Mouse (Mus musculus) ovary, postnatal 10 days (tissue): ENCODE measurements around the gene Plxna4.

ENCODE experiments used
- DNase-seq: peaks from one replicate; pipeline ENCODE4 v3.0.0; 2022; ENCODE audit warnings: low spot score

Gene Plxna4

DNA sequence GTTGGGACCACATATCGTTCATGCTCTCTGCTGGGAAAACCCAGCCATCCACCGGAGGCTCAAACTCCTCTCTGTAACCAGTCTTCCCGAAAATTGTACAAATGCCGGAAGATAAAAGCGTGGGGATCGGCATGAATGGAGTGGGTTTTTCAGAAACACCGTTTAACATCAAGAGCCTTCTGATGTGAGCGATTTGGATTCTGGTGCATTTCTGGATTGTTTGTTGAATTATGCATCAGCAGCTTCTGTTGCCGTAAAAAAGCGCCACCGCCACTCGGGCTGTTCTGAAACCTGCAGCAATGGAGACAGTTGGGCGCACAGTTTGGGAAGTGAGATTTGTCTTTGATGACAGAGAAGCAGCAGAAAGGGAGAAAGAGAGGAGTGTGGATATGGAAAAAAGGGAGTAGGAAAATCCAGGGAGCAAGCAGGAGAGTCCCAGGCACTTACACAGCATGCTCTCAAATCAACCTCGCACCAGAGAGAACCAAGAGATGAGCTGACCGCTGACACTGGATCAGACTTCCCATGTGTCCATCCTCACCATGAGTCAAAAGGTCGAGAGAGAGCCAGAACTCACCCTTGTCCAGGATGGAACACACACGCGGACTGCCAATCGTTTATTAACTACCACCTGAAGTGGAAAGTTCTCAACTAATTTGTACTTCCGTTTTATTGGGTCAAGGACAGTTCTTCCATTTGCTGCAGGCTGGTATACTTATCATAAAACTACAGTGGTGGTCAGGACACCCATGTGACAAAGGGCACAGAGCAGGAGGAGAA lies 181.5 kb downstream of the Plxna4 start:
- no peak for DNase-seq

DNA sequence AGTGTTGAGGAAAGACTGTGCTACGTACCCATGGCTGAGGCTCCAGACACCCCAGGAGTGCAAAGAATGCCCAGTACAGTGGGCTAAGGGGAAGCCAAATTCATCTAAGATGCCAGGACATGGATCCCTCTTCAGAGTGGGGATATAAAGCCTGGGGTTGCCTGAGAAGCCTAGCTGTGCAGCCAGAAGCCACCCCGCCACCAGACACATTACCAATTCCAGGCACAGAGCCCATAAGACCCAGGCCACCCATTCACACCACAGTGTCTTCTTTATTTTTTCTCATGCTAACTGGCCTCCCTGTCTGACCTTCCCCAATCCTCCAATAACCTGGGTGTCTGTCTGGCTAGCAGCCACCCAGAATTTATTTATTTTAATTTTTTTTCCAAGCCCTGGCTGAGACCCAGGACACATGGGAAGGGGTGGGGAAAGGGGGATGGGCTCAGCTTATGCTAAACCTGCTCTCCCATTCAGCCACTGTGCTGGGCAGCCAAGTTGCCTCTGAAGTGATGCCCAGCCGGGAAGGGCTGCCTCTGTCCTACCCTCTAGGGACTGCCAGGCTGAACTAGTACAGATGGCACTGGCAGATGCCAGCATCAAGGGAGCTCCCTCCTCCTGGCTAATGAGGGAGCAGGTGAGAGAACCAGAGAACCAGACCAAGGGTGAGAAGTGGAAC lies 185.3 kb downstream of the Plxna4 start:
- no peak for DNase-seq

DNA sequence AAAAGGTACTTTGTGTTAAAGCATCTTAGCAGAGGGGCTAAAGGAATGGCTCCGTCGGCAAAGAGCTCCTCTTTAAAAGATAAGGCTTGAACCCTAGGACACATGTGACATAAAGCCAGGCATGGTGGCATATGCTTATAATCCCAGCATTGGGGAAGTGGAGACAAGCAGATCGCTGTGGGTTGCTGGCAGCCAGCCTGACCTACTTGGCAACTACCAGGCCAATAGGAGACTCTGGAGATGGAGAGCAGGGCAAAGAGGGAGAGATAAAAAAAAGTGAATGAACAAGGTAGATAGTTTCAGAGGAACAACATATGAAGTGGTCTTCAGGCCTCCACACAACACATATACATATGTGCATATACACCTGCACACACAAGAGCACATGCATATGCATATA lies 189.7 kb downstream of the Plxna4 start:
- no peak for DNase-seq

DNA sequence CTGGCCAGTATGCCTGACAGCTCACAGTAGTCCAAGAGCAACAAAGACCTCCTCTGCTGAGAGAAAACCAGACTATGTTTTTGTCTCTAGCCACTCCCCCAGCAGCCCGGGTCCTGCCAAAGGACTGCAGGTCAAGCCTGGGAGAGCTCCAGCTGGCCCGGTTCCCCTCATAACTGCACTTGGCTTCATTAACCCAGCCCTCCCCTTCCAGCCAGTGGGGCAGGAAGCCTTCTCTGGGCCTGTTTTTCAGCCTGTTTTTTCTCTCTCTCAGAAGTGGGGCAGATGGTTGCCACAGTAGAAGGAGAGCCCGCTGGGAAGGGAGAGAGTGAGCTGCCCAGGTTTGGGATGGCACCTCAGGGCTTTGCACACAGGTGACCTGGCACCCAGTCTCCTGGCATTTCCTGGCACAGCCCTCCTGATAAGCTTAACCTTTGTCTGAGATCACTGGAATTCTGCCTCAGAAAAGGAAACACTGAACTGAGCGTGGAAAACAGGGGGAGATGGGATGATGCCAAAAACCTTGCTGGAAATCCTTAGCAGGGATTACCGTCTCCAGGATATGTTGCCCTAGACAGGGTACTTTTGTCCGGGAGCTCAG lies 190.8 kb downstream of the Plxna4 start:
- DNase-seq, result peak; percentile 82

DNA sequence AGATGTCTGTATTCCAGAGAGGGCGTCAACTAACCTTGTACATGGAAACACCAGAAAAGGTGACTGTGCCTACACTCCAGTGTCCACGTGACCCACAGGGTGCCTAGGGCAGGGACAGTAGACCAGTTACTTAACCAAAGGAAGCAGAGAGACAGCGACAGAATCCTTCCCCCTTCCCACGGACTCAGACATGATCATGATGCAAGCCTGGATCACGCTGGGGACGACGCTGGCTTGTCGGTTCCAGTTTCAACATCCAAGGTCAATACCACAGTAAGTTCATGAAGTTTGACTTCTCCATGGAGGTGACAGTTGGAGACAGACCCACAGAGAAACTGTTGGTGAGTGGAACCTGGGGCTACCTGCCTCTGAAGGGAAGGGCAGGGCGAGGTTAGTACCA lies 192.6 kb downstream of the Plxna4 start:
- no peak for DNase-seq

DNA sequence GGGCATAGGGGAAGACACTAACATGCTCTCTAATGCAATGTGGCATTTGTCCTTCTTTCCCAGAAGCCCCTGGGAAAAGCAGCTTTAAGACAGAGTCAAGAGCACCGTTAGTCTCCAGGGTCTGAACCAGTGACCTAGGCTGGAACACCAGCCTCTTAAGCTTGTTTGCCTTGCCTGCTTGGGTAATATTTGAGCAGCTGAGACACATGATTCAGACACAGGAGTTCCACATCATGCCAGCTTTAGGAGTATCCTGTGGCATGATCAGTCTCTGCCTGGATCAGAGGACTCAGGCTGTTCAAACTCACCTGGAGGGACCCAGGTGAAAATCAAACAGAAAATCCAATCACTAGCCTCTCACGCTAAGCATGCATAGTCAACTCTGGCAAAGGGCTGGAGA lies 195.7 kb downstream of the Plxna4 start:
- DNase-seq, result no peak

DNA sequence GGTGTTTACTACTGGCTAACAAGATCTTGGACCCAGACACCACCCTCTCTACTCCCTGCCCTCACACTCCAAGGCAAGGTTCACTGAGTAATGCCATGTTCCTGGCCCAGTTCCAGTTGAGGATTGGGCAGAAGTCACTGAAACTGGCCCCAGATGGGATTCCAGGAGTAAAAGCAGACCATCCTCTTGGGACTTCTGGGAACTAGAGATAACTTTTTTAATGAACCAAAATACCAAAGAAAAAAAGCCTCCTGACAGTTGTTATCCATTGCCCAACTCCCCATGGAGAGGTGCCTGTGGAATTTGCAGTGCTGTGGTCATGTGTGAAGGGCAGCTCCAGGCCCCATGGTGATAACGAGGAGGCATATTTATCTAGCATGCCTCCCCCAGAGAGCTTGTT lies 199.7 kb downstream of the Plxna4 start:
- no peak for DNase-seq

DNA sequence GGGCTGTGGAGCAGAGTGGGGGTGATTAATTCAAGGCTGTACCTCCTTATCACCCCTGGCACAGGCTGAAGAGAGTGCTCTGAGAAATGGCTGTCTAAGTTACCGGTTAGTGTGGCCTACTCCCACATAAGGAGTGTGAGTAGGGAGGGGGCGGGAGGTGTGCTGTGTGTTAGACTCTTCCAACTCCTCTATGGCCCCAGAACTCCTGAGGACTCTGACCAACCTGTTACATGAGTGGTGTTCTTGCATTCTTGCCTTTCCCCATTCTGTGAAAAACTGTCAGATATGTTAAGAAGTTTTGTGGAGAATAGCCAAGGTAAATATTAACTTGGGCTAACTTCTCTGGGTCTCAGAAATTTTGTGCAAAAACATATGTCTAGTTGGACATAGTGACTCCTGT lies 201.1 kb downstream of the Plxna4 start:
- DNase-seq, result no peak

DNA sequence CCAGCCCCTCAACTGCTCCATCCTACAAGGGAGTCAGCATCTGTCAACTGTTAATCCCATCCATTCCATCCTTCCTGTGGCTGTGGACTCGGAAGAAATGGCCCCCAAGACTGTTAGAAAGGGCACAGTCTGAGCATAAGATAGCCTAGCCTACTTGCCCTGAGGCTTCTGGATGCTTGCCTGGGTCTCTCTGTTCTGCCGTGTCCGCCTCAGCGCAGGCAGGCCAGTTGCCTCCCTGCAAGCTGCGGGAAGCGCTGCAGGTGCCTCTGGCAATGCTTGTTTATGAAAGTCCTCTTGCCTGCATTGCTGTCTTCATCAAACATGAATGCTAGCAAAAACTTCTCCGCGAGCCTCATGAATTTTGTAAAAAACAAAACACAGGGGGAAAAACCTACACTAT lies 203.1 kb downstream of the Plxna4 start:
- no peak for DNase-seq

DNA sequence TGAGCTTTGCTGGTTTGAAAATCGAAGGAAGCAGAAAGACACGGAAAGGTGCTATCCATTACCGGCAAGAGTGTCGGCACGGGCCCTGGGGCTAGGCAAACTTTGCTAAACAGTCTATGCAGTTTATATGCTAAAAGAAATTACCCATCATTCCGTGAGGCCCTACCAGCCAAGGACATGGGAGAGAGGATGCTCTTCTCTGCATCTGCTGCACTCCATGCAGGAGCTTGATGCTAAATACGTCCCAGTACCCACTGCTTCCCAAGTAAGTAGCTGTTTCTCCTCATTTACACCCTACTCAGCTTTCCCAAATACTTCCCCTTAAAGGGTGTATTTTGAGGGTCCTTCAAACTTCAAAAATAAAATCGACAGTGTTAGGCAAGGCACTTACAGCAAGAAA lies 203.6 kb downstream of the Plxna4 start:
- no peak for DNase-seq

DNA sequence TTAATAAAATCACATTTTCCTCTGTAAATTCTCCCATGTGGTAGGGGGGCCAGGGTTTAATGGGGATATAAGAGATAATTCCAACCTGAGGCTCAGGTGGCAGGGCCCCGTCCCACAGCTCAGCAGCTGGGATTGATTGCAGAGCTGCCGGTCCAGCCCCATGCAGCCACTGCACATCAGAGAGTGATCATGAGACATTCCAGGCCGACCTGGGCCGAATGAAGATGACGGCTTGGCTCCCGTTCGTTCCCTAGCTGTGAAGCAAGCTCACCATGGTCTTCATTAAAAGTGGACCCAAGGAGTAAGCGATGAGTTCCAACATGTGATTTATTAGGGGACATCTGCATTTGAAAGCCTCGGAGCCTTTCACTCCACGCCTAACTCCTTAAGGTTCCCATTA lies 206.5 kb downstream of the Plxna4 start:
- no peak for DNase-seq

DNA sequence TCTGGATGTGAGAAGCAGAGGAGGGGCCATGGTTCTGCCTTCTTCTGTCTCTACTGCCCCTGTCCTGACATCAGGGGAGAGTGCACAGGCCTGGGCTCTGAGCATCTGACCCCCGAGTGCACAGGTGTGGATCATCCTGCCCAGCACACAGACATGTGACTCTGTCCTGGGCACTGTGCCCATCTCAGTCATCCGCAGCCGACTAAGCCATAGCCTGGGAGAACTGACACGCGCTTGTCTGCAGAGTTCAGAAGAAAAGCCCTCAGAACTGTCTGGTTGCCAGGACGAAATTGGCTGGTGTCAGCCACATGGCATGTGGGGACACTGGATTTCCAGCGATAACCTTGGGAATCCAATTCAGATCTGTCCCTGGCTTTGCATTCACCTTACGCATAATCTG lies 210.8 kb downstream of the Plxna4 start:
- no peak for DNase-seq

DNA sequence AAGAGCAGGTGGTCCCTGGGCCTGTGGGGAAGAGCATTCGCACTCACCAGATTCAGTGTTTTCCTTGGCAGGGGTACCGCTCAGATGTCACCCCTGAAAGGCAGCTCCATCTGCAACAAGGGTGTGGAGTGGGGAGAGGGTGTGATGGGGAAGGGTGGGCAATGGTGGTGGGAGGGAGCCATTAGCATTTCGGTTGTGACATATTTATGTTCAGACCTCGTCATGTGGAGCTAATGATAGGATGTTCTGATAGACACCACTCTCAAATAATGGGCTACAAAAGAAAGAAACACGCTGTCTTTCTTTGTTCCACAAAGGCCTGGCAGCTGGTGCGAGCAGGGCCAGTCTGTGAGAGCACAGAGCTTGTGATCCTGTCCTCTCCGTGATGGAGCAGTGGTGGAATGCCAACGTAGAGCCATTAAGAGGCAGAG lies 214.0 kb downstream of the Plxna4 start:
- no peak for DNase-seq

DNA sequence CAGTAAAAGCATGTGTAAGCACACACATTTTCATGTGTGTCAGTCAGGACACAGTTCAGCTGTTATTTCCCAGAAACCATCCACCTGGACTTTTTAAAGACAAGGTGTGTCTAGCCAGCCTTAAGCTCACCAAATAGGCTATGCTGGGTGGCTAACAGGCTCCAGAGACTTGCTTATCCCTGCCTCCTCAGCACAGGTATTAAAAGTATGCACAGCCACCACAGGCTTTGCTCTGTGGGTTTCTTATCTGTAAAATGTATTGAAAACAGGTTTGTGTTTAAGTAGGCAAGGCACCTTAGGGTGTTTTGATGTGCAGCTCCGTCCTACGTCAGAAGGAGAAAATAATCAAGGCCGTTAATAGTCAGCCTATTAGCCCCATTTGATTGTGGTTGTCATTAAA lies 218.9 kb downstream of the Plxna4 start:
- no peak for DNase-seq

DNA sequence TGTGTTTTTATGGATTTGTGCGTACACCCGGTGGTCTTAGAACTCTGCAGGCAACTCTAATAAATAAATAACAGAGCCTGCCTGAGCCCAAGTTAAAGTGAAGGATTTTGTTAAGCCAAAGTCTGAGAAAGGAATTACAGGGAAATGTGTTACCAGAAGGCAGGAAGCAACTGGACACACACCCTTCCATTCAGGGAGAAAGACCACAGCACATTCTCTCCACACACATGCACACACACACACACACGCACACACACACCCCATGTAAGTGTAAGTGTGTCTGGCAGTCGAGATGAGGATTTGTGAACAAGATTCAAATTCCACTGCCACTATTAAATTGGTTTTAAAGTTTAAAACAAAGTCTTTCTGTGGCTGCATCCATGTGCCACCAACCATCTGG lies 219.6 kb downstream of the Plxna4 start:
- no peak for DNase-seq

DNA sequence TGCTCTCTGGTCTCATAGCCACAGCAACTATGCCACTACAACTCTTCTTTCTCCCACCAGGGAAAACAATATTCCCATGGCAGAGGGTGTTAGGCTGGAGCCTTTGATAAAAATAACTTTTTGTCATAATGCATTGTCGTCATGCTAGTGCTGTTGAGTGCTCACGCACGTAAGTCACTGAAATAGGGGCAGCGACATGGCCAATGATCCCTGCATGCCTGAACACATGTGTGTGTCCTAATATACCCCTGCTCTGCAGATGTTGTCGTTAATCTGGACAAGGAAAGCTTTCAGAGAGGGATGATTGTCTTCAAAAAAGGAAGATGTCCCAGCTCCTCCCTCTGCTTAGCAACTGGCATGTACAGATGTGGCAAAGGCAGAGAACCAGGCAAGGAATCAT lies 223.1 kb downstream of the Plxna4 start:
- no peak for DNase-seq

DNA sequence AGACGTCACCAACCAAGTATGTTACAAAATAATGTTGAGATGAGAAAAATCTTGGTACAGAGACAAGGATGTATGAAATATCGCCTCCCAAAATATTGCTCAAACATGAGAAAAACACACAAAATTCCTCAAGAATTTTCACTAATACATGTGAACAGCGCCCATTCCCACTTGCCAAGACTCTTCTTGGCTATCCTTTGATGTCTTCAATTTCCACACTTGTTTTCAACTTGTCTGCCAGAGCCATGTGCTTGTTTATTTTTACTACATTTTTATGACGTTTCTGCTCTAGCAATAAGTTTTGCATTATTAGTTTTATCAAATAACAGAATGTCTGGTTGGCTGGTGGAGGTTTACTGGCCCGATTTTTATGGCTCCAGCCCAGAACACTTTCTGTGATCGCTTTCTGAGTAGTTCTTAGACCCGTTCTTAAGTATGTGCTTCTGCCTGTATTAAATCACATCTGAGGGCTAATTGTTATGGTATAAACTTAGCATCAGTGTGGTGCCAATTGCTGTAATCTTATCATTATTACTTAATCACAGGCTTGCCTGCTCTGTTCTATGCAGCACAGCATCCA lies 224.4 kb downstream of the Plxna4 start:
- DNase-seq, result no peak

DNA sequence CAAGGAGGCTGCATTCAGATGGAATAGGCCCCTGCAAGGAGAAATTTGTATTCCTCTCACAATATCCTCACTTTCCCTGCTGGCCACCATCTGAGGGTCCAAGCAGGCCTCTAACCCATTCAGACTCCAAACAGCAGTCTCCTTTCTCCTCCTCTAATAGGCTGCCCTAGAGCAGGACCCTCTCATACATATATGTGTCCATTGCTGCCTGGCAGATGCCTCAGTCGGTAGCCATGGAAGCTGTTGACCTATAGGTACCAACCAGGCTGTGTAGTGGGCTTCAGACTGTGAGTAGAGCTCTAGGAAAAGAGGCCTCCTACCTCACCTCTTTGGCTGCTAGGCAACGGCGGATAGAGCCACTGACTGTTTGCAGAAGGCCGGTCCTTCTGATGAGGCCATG lies 225.6 kb downstream of the Plxna4 start:
- no peak for DNase-seq

DNA sequence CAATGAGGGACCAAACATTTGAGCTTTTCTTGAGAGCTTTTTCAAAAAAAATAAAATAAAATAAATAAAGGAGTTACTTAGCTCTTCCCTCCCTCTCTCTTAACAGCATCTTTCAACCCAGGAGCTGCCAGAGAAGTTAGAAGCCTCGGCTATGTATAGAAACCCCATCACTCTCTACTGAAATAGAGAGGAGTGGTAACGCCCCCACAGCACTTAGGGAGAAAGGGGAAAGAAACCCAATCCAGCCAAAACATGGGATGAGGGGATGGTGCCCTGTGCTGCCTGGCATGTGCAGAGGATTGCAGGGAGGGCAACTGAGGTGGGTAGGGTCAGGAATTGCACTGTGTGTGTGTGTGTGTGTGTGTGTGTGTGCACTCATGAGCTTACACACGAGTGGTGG lies 228.3 kb downstream of the Plxna4 start:
- DNase-seq, result no peak

DNA sequence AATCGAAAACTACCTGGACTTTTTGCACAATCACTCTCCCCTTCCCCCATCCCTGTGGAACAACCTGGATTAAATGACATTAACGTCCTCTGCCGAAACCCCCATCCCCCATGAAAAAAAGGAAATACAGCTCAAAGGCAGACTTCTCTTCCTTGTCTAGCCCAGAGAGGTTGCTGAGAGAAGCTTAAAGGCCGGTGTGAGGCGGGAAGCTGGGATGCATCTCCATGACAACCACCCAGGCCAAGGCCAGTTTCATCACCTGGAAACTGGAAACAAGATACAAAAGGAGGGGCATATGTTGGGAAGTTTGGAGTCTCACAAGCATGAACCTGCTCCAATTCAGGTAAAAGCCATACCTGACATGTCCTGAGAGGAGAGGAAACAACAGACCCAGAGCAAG lies 230.5 kb downstream of the Plxna4 start:
- no peak for DNase-seq

DNA sequence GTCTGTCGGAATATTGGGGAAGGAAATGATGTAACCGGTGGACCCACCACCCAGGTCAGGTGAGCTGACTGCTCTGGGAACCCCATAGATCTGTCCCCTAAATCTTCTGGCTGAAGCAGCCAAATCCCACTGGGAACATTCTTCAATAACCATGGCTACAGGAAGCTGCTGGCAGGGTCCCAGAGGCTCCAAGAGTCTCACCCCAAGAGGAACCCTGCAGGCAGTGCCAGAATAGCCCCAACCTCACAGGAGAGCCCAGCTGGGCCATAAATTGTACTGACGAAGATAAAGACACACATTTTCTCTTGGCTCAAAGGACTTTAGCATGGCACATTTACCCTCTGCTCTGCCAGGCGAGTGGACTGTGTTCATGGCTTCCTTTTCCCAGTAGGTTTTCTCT lies 232.4 kb downstream of the Plxna4 start:
- DNase-seq, result no peak

DNA sequence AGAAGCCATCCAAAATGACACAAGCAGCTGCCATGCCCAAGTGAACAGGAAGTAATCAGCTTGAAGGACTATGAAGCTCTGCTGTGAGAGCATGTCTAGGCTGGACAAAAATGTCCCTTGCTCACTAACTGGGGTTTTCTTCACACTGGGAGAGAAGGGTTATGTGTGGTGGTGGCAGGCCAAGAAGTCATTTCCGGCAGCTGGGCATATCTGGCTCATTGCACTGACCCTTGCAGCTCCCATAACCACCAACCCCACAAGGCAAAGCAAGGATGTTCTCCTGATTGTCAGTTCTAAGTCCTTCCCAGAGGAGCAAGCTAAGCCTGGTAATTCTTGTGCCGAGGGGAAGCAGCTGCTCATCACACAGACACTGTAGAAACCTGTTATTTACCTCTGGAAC lies 239.0 kb downstream of the Plxna4 start:
- no peak for DNase-seq

DNA sequence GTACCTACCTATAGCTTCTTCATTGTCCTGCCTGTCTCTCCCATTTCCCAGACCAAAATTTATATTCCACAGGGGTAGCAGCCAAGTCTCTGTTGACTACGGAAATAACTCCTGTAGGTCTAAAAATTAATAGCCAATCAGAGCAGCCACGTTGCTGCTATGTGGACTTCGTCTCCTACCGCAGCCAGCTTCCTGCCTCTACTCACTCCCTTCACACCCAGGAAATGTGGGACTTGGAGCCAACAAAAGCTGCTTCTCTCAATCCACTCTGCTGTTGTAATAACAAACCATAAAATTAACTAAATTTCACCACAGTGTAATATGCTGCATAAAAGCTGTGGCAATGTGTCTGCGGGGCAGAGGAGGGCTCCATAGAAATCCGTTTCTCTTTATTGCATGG lies 239.9 kb downstream of the Plxna4 start:
- DNase-seq, result no peak
